Mouse (Mus musculus): ENCODE measurements at regions not wholly inside any gene's neighbourhood (a gene's known extent, or its start where the extent isn't known, plus 50 kb on each side); places are given as distances from the start of the nearest gene placed in this dataset.

- no peak overlapping the region for H3K4me3 ChIP-seq
- 93% methylated on average over 4 of the region's 4 CpGs for WGBS
- H3K36me3 ChIP-seq, result no peaks in the 10 kb centered on the region
- peaks cover 5% of the 10 kb centered on the region; the same call in 1 of the 2 replicates for H3K27me3 ChIP-seq (ENCODE audit: low read depth, poor library complexity, severe bottlenecking)
- H3K9me3 ChIP-seq (replicated peaks), result no peaks in the 10 kb centered on the region
- no peak overlapping the region for H3K27ac ChIP-seq (replicated peaks)
- H3K4me1 ChIP-seq, result no peaks in the 10 kb centered on the region
- DNase-seq (ENCODE audit: low spot score), result no peak
Measured at GRCm38 (mm10) chr4:29145242-29145641, 332.3 kb downstream of the Epha7 start.

- H3K4me1 ChIP-seq, result no peaks in the 10 kb centered on the region
- H3K27ac ChIP-seq (replicated peaks), result no peak overlapping the region
- DNase-seq (ENCODE audit: low spot score), result no peak
- no peaks in the 10 kb centered on the region for H3K27me3 ChIP-seq (ENCODE audit: low read depth, poor library complexity, severe bottlenecking)
- no peaks in the 10 kb centered on the region for H3K9me3 ChIP-seq (replicated peaks)
- no peaks in the 10 kb centered on the region for H3K36me3 ChIP-seq
- 72% methylated on average over 6 of the region's 6 CpGs for WGBS
- no peak overlapping the region for H3K4me3 ChIP-seq
Measured at GRCm38 (mm10) chr4:29152134-29152867, 339.4 kb downstream of the Epha7 start.

GRCm38 (mm10) chr4:29182494-29182893 lies 369.6 kb downstream of the Epha7 start:
- H3K36me3 ChIP-seq, result no peaks in the 10 kb centered on the region
- no peak overlapping the region for H3K4me3 ChIP-seq
- 70% methylated on average over 2 of the region's 2 CpGs for WGBS
- no peaks in the 10 kb centered on the region for H3K27me3 ChIP-seq (ENCODE audit: low read depth, poor library complexity, severe bottlenecking)
- no peak for DNase-seq (ENCODE audit: low spot score)
- peaks cover 5% of the 10 kb centered on the region; the same call in 1 of the 2 replicates for H3K9me3 ChIP-seq (replicated peaks)
- H3K4me1 ChIP-seq, result no peaks in the 10 kb centered on the region
- H3K27ac ChIP-seq (replicated peaks), result no peak overlapping the region

GRCm38 (mm10) chr4:29183411-29183810 lies 370.5 kb downstream of the Epha7 start:
- Histone ChIP-seq H3K27ac (replicated peaks) (no peak overlapping the region), H3K9me3 (replicated peaks) (peaks cover 5% of the 10 kb centered on the region; the same call in 1 of the 2 replicates), H3K36me3 (no peaks in the 10 kb centered on the region), H3K27me3 (ENCODE audit: low read depth, poor library complexity, severe bottlenecking) (no peaks in the 10 kb centered on the region), H3K4me3 (no peak overlapping the region), H3K4me1 (no peaks in the 10 kb centered on the region)
- no peak for DNase-seq (ENCODE audit: low spot score)

- no peak overlapping the region for H3K27ac ChIP-seq (replicated peaks)
- no peak for DNase-seq (ENCODE audit: low spot score)
- no peaks in the 10 kb centered on the region for H3K27me3 ChIP-seq (ENCODE audit: low read depth, poor library complexity, severe bottlenecking)
- peaks cover 5% of the 10 kb centered on the region; the same call in 1 of the 2 replicates for H3K9me3 ChIP-seq (replicated peaks)
- no peak overlapping the region for H3K4me3 ChIP-seq
- WGBS, result 92% methylated on average over 2 of the region's 2 CpGs
- H3K4me1 ChIP-seq, result no peaks in the 10 kb centered on the region
- no peaks in the 10 kb centered on the region for H3K36me3 ChIP-seq
Measured at GRCm38 (mm10) chr4:29183818-29184217, 370.9 kb downstream of the Epha7 start.

- Histone ChIP-seq H3K9me3 (replicated peaks) (no peaks in the 10 kb centered on the region), H3K4me1 (no peaks in the 10 kb centered on the region), H3K27me3 (ENCODE audit: low read depth, poor library complexity, severe bottlenecking) (no peaks in the 10 kb centered on the region), H3K27ac (replicated peaks) (no peak overlapping the region), H3K4me3 (no peak overlapping the region), H3K36me3 (no peaks in the 10 kb centered on the region)
- no peak for DNase-seq (ENCODE audit: low spot score)
Measured at GRCm38 (mm10) chr4:29200976-29201375, 388.0 kb downstream of the Epha7 start.

Data from midbrain, embryonic 10.5 days (tissue).